Mouse (Mus musculus): ENCODE data around the gene Il4i1.
"Not testable (repeated sequence)": the region's sequence is repeated elsewhere in the genome, so short reads cannot be mapped to it uniquely, and the experiment has no call there.

Il4i1 gene

DNA sequence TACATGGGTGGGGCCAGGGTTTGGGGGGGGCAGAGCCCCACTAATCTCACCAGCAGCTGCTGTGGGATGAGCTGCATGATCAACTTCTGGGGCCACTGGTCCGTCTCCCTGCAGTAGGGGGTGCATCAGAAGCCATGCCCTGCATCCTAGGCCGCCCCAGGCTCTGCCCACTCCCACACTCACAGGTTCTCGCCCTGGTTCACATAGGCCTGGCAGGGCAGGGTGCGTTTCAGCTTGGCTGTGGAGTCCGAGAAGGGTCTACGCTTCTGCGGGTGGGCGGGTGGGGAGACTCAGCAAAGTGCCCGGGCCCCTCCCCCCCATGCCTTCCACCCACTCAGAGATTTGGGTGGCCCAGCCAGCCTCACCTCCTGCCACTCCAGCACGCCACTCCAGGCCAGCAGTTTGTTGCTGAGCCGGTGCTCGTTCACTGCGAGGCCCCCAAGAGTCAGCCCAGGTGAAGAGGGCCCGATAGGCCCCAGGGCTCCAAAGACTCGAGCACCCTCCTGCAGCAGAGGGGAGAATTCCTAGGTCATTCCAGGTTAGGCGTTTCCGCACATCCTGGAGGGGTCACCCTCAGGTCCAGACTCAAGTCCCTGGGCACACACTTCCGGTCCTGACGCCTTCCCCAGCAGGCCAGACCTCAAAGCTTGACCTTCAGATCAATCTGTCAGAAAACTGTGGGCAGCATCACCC is 51.0 kb downstream of the Il4i1 start:
- DNase-seq, result no peak

DNA sequence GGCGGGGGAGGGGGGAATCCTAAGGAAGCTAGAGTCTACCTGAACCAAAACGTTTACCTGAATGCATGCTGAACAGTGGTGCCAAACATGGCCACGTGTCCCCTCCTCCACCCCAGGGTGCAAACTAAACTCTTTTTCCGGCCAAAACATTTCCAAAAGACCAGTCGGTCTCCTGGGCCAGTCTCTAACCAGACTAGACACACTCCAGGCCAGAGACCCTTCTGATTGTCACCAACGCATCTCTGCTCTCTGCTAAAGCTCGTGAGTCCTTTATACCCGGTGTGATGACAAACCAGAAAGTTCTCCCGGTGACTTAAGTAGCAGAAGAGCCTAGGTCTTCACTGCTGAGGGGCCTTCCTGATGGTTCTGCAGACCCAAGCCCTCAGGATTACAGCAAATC is 51.6 kb downstream of the Il4i1 start:
- no peak for DNase-seq

DNA sequence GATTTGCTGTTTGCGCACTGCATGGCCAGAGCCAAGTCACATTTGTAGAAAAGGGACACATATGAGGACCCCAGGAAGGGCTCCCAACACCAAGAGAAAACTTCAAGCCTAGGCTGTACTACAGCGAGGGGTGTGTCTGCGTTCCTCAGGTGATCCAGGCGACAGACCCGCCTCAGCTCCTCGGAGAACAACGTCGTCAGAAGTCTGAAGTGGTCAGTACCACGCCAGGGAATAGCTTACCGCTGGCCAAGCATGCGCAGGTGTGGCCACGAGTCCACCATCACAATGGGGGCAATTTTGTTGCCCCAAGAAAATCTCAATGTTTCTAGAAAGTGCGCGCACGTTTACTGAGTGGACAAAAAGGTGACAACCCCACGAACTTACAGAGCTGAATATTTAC is 52.3 kb downstream of the Il4i1 start:
- no peak for DNase-seq

DNA sequence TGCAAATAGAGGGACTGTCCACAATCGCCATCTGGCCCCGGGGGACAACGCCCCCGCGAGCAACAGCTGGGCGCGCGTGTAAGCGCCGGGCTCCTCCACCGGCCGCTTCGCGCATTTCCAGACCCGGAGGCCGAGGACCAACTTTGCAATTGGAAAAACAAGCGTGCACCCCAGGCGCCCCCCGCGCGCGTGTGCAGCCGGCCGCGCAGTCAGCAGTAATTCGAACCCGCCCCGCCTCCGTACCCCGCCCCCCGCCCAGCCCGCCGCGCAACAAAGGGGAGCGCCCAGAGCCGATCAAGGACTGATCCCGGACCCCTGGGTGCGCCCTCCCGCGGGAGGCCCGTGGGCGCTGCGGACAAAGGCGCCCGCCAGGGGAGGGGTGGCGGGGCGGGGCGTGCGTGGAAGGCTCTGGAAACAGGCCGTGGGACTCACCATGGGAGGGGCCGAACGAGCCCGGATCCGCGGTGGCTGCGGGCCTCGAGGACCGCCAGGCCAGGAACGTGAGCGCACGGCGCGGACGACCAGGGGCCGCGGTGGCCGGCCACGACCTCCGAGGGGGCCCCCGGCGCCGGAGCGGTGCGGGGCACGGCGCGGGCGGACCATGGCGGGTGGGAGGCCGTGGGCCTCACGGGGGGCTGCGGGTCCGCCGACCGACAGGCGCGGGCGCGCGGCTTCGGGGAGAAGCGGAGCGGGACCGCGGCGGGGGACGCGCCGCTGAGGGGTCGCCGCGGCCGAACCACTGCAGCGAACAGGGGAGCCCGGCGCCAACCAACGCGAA is 52.9 kb downstream of the Il4i1 start:
- peak; percentile 71 for DNase-seq

DNA sequence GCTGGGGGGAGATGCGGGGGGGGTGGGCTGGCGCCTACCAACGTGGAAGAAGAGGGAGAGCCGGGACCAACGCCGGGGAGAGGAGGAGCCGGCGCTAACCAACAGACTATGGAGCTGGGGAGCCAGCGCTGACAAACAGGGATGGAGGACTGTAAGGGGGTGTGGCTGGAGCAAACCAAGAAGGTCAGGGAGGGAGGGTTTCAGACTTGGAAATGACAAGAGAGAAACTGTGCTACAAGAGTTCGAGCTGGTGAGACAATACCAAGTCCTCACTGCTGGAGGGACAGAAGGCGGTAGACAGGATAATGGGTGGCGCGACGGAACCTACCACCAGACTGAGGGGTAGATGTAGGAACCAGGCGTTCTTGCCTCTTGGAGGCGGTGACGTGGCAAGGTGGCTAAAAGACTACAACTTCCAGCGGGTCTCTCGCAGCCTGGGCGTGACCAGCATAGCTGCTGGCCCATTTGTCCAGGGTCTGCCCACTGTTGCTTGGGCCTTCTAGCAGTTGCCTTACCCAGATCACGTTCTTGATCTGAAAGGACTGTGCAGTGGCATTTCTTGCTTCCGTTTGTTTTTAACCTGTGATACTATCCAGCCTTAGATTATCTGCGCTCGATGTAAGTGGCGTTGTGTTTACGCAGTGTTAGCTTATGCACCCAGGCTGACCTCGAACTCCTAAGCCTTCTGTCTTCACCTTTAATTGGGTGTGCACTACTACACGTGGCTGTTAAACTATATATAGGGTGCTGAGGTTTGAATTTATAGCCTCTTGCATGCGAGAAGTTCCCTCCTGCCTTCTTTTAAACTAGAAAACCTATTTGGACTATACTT is 53.7 kb downstream of the Il4i1 start, which contains the start of gene Ptov1:
Gene Ptov1, minus strand, starts transcription at position 92 of the 832 bp plus-strand sequence.
- DNase-seq, result peak; percentile 87

DNA sequence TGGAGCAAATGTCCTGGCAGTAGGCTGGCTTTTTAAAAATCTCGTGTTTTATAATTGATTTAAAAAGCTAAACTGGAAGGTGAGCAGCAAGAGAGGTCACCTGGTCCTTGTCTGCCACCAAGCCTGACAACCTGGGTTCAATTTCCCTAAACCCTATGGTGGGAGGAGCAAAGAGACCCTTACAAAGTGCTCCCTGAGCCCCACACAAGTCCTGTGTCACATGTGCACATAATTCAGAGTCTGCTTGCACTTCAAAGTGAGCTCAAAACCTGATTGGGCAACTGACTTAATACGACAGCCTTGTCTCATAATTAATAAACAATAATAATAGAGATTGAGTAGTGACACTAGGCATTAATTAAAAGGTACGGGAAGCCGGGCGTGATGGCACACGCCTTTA is 54.4 kb downstream of the Il4i1 start:
- no peak for DNase-seq

DNA sequence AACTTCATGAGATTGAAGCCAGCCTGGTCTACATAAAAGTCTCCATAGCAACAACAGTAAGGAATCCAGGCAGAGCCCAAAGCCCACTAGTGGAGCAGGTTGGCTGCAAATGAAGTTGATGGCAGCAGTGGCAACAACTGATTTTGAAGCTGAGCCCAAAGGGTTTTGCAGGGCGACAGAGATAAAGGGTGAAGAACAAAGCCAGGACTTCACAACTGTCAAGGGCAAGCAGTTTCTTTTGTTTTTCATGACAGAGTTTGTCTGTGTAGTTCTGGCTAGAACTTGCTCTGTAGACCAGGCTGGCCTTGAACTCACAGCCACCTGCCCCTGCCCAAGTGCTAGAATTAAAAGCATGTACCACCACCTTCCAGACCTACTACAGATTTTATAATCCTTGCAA is 55.0 kb downstream of the Il4i1 start:
- no peak for DNase-seq

DNA sequence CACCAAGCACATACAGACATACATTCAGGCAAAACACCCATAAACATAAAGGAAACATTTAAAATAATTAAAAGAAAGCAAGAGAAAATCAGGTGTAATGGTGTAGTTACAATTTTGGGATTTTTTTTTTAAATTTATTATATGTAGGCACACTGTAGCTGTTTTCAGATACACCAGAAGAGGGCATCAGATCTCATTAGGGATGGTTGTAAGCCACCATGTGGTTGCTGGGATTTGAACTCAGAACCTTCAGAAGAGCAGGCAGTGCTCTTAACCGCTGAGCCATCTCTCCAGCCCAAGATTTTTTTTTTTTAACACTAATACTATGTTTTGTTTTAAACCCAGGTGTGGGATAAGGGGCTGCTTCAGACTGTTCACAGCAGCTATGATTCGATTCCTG is 55.6 kb downstream of the Il4i1 start:
- not testable (repeated sequence) for DNase-seq

DNA sequence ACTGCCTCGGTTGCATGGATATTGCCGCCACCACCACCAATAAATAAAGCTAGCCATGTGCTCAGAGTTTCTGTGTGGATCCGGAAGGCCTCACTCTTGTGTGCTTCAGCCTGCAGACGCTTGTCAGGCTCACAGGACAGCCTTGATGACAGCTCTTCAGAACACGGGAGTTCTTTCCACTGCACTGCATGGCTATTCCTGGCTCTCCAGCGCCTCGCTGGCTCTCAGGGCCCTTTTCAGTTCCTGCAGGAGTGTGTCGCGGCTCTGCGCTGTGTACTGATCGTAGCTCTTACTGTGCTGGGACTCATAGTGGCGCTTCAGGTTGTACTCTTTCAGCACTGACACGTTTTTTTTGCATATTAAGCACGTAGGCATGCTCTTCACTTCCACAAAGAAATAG is 61.6 kb downstream of the Il4i1 start:
- DNase-seq, result no peak

DNA sequence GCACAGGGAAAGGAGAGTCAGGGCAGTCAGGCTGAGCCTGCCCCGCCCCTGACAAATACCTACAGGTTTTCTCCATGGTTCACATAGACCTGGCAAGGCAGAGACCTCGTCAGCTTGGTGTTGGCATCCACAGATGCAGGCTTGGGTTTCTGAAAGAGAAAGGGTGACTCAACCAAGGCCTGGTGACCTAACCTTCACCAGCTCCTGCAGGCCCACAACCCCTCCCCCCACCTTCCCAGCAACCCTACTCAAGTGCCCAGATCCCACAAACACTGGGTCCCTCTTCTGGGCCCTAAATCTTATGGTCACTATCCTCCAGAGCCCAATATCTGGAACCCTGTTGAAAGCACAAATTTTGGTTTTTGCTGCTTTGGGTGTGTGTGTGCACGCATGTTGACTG is 66.8 kb downstream of the Il4i1 start:
- DNase-seq, result no peak

DNA sequence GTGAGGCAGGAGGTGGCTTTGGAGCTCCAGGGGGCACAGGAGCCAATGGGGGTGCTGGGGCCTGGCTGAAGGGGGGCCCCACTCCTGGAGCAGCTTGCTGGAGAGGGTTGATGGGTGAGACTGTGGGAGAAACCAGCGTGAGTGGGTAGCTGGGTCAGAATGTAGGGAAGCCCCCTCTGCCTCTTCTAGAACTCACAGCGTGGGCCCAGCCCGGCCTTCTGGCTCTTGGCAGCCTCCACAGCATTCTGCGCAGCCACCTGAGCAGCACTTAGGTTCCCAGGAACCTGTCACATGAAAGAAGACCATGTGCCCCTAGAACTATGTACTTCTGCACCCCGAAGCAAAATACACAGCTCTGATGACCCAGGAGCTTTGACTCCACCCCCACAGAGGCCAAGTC is 68.5 kb downstream of the Il4i1 start:
- DNase-seq, result no peak

DNA sequence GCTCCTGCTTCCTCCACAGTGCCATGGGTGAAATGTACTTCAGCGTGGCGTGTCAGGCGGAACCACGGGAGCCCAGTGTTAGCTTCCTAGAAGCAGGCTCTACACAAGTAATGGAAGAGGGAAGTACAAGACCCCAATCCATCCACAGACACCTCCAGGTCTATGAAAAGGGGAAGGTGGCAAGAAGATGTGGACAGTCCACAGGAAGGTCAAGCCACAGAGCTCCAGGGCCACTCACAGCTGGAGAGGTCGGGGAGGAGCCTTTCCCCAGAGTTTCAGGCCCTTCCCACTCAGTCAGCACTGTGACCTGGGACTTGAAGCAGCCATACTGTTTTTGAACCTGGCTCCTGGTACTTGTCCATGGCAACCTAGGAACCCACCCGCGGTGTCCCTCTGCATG is 70.8 kb downstream of the Il4i1 start:
- no peak for DNase-seq

DNA sequence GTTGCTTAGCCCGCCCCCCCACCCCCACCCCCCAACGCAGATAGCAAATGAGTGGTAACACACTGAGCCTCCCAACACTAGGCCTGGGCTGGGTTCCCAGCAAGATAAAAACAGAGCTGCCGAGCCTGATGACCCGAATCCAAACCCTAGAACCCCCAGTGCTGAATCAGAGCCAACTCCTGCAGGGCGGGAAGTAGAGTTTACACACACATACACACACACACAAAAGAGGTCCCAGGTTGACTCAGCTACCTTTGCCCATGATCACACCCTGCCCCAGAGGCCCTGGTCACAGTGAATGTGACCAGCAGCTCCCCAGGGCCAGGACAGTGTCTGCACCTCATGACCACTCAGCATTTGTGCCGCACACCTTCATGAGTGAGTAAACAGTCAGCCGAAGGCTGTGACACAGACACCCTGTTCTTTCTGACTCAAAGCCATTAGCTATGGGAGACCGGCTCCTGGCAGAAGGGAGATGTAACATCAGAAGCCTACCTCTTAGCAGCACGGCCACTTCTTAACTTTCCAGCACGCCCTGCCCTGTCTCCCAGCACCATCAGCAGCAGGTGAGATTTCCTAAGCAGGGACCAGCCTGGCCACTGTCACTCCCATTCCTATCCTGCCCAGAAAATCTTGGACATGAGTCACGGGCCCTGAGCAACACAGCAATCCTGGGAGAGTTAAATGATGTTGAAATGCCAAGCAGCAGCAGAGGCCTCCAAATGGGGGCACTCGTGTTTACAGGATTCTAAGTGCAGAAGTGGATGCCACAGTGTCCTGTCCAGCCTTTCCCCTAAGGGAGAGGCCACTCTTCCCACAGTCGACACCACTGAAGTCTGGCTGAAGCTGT is 72.3 kb downstream of the Il4i1 start:
- DNase-seq, result no peak

DNA sequence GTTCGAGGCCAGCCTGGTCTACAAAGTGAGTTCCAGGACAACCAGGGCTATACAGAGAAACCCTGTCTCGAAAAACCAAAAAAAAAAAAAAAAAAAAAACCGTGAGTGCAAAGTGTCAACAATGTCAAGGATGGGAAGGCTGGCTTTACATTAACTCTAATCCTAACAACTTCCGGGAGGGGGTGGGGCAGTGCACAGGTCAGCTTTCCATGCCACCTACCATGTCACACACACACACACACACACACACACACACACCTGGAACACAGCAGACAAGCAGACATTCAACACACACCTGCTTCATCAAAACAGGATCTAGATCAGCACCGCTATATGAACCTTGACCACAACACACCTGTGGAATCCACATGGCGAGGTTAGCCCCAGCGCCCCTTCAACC is 74.0 kb downstream of the Il4i1 start:
- DNase-seq, result no peak

All from thymus, postnatal 14 days (tissue).